Mouse (Mus musculus): Measurements from ENCODE around the gene Cntnap1.

DNA sequence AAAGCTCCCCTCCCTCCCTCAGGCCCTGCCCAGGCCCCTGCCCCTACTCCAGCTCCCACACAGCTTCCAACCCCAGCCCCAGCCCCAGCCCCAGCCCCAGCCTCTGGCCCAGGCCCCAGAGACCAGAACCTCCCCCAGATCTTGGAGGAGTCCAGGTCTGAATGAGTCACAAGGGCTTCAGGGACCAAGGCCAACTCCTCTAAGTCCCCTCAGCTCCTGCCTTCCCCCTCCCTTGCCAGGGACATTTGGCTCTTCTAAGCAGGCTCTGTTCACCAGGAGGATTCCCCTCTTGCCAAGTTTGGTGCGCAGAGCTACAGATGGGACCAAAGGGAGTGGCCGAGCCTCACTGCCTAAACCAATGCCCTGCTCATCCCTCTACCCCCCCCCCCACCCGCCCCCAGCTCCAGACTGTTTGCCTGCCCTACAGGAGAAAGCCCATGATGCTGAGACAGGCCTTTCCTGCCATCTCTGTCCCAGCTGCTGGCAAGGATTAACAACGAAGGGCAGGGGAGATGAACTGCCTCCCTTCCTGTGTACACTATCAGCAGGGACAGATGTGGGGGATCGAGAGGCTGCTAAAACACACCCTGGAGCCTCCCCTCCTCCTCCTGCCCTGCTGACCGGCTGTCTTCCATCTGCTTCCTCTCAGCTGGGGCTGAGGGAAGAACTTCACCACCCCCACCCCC, 19.3 kb downstream of the Cntnap1 start:
- no peak for TF ChIP-seq CTCF (IDR thresholded peaks at IDR 0.05)
- no peak for TF ChIP-seq EP300 (IDR thresholded peaks at IDR 0.05)

Measured in lung, postnatal 0 days (tissue).